Mouse (Mus musculus) liver, embryonic 13.5 days (tissue): ENCODE results near the gene Trnp1. TPM values are rescaled to one million over a fixed set of nuclear protein-coding genes. Genes with fewer than 3 reads are reported as not detected.
A peak's percentile ranks its signal among the peaks of the same experiment; 100 is the strongest.

ENCODE experiments used
- ATAC-seq: fragments of 200-750 bp; cut with Nextera tagmentation; 2 replicates; pipeline ENCODE4 v1.8.0; 2017; ENCODE audit warnings: low read depth, mild to moderate bottlenecking, moderate number of reproducible peaks, moderate library complexity
- DNase-seq: peaks from one replicate; pipeline ENCODE4 v3.0.0; 2022
- H3K27ac ChIP-seq: fragments of 300-500 bp; sonication (generic); 2 replicates; pipeline ENCODE4 v1.5.1; 2015; ENCODE audit warnings: moderate library complexity, mild to moderate bottlenecking, inconsistent platforms
- H3K27me3 ChIP-seq: fragments of 300-500 bp; sonication (generic); 2 replicates; pipeline ENCODE4 v1.6.1; 2015; ENCODE audit warnings: mild to moderate bottlenecking, inconsistent platforms
- H3K36me3 ChIP-seq: fragments of 300-500 bp; sonication (generic); 2 replicates; pipeline ENCODE4 v1.6.1; 2015; ENCODE audit warnings: mild to moderate bottlenecking, inconsistent platforms
- H3K4me1 ChIP-seq: fragments of 300-500 bp; sonication (generic); replicated peaks from 2 replicates; pipeline ENCODE4 v1.6.1; 2015; ENCODE audit warnings: inconsistent platforms
- H3K4me2 ChIP-seq: fragments of 300-500 bp; sonication (generic); 2 replicates; pipeline ENCODE4 v1.6.1; 2015; ENCODE audit warnings: inconsistent platforms, mild to moderate bottlenecking, moderate library complexity
- H3K4me3 ChIP-seq: fragments of 300-500 bp; sonication (generic); replicated peaks from 2 replicates; pipeline ENCODE4 v1.5.1; 2015; ENCODE audit warnings: mild to moderate bottlenecking, inconsistent platforms
- H3K9ac ChIP-seq: fragments of 300-500 bp; sonication (generic); 2 replicates; pipeline ENCODE4 v1.6.1; 2015; ENCODE audit warnings: mild to moderate bottlenecking, inconsistent platforms
- H3K9me3 ChIP-seq: fragments of 300-500 bp; sonication (generic); replicated peaks from 2 replicates; pipeline ENCODE4 v1.6.1; 2016; ENCODE audit warnings: inconsistent platforms
- WGBS: fragments of 180-500 bp; shearing (Covaris S2); methylation state at CpG from one replicate; pipeline ENCODE4 v1.1.7; 2015; ENCODE audit not compliant: insufficient replicate concordance; 5-methylcytosine and 5-hydroxymethylcytosine counted together
- polyA plus RNA-seq: library from polyadenylated mRNA; unstranded; fragments of >200 nt; fragmentation: Nextera tagmentation; extraction: Ambion mirVana; gene quantifications from 2 replicates; pipeline ENCODE4 v1.2.1, GENCODE M21; 2015

Trnp1 gene
- polyA plus RNA-seq, 1 experiment from 2014 or later, result 0.06 TPM

DNA sequence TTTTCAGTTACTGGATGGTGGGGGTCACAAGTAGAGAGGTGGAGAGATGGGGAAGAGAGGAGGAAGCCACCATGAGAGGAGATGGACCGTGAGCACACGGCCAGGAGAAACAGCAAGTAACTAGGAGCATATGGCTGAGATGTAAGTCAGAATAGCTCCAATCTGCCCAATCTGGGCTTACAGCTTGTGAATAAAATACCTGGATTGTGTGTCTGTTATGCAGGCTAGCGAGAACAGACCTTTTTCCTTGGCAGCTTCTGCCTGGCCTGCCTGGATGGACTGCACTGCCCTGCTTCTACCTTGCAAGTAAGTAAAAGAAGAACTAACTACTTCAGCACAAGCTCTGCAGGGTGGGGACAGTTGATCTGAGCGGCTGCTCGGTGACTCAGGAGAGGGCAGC is 12.7 kb upstream of the Trnp1 start:
- DNase-seq (no peak), ATAC-seq (no peak)
- Histone ChIP-seq H3K4me3 (no peak overlapping the region), H3K27me3 (peaks cover 33% of the 10 kb centered on the region), H3K36me3 (no peaks in the 10 kb centered on the region), H3K4me2 (no peak overlapping the region), H3K9ac (no peak overlapping the region), H3K4me1 (no peaks in the 10 kb centered on the region; the same call in 1 of the 2 replicates), H3K9me3 (no peaks in the 10 kb centered on the region), H3K27ac (no peak overlapping the region)
- WGBS, result 58% methylated on average over 5 of the region's 5 CpGs

DNA sequence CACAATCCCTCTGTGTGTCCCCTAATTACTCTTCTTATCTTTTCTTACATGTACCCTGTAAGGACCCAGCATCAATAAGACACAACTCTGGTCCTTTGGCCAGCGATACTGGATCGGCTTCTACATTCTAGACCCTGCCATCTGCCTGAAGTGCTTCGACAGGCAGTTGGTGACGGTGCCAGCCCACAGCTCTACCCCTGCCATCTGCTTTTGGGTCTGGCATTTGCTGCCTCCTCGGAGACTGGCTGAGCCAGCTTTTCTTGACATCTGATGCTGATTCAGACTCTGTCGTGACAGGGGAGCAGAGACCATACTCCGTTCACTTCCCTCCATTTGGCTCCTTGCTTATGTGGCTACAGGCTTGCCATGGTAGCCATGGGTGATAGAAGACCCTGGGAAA is 10.6 kb upstream of the Trnp1 start:
- no peak overlapping the region for H3K4me3 ChIP-seq
- H3K4me2 ChIP-seq, result no peak overlapping the region
- peaks cover 45% of the 10 kb centered on the region for H3K27me3 ChIP-seq
- DNase-seq, result no peak
- no peak overlapping the region for H3K27ac ChIP-seq
- no peak overlapping the region for H3K9ac ChIP-seq
- 71% methylated on average over 7 of the region's 7 CpGs for WGBS
- H3K36me3 ChIP-seq, result no peaks in the 10 kb centered on the region
- no peaks in the 10 kb centered on the region for H3K9me3 ChIP-seq
- no peak for ATAC-seq
- no peaks in the 10 kb centered on the region; the same call in 1 of the 2 replicates for H3K4me1 ChIP-seq

DNA sequence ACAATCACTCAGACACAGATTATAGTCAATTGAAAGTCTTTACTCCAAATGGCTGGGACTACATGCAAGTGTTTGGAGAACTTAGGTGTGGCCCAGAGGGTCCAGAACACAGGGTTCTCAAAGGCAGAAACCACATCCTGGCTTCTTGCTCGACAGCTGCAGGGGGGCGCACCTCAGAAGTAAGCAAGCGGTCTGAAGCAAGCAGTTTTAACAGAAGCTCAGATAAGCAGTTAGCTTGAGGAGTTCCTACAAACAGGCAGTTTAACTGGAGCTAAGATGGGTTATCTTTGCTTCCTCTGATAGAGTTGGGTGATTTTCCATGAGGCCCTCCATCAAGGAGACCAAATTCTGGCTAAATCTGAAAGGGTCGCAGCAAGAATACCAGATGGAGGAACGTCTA is 8.2 kb upstream of the Trnp1 start:
- no peaks in the 10 kb centered on the region for H3K9me3 ChIP-seq
- no peak overlapping the region for H3K9ac ChIP-seq
- 24% methylated on average over 5 of the region's 5 CpGs for WGBS
- no peak overlapping the region for H3K4me2 ChIP-seq
- H3K4me1 ChIP-seq, result no peaks in the 10 kb centered on the region; the same call in 1 of the 2 replicates
- no peak overlapping the region for H3K4me3 ChIP-seq
- no peaks in the 10 kb centered on the region for H3K36me3 ChIP-seq
- no peak for DNase-seq
- peaks cover 68% of the 10 kb centered on the region for H3K27me3 ChIP-seq
- no peak overlapping the region for H3K27ac ChIP-seq
- no peak for ATAC-seq

DNA sequence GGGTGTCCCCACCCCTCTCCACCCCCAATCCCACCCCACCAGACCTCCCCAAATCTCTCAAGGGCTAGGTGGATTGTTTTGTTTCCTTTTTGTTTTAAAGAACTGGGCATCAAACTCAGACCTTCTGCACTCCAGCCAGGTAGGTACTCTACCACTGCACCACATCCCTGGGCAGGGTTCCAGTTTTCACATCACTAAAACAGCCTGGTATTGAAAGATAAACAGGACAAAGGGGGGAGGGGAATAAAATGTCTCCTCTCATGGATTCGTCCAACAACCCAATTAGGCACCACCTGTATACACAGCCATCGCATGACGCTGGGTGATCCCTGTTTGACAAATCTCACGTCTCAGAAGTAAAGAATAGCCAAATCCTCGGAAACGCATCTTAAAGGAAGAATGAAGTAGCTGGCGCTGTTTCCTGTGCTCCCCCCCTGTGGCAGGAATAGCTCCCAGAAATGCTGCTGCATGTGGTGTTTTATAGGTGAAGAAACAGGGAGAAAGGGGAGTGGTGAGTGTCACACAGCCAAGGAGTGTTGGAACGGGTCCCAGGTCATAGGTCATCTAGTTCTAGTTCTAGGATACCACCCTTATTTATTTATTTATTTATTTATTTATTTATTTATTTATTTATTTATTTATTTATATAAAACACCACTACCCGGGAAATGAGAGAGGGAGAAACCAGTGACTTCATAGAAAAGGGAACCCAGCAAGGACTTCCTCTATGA is 6.6 kb upstream of the Trnp1 start:
- no peak for DNase-seq
- H3K4me3 ChIP-seq, result no peak overlapping the region
- no peak overlapping the region for H3K9ac ChIP-seq
- H3K4me2 ChIP-seq, result no peak overlapping the region
- no peak overlapping the region for H3K27ac ChIP-seq
- no peaks in the 10 kb centered on the region for H3K9me3 ChIP-seq
- 51% methylated on average over 9 of the region's 9 CpGs for WGBS
- H3K4me1 ChIP-seq, result no peaks in the 10 kb centered on the region; the same call in 1 of the 2 replicates
- peaks cover 78% of the 10 kb centered on the region for H3K27me3 ChIP-seq
- ATAC-seq, result no peak
- no peaks in the 10 kb centered on the region for H3K36me3 ChIP-seq

DNA sequence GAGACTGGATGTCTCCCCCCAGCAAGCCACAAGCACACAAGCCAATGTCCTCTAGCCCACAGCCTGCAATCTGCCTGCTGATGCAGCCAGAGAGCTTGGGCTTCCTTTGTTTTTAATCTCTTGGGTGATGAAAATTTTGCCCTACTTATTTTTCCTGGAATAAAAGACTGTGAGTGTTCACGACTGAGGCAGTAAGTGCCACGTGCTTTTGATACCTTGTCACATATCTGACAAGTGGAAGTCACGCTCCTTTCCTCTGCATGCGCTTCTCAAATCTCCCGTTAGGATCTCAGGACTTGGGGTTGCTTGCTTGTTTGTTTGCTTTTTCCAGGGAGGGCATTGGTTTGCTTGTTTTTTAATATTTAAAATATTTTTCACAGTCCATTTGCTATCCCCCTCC is 6.0 kb upstream of the Trnp1 start:
- no peak for DNase-seq
- H3K4me3 ChIP-seq, result no peak overlapping the region
- no peaks in the 10 kb centered on the region for H3K9me3 ChIP-seq
- H3K9ac ChIP-seq, result no peak overlapping the region
- no peak for ATAC-seq
- H3K4me1 ChIP-seq, result no peaks in the 10 kb centered on the region; the same call in 1 of the 2 replicates
- H3K27ac ChIP-seq, result no peak overlapping the region
- H3K27me3 ChIP-seq, result peaks cover 85% of the 10 kb centered on the region
- H3K36me3 ChIP-seq, result no peaks in the 10 kb centered on the region
- 36% methylated on average over 5 of the region's 5 CpGs for WGBS
- H3K4me2 ChIP-seq, result no peak overlapping the region

DNA sequence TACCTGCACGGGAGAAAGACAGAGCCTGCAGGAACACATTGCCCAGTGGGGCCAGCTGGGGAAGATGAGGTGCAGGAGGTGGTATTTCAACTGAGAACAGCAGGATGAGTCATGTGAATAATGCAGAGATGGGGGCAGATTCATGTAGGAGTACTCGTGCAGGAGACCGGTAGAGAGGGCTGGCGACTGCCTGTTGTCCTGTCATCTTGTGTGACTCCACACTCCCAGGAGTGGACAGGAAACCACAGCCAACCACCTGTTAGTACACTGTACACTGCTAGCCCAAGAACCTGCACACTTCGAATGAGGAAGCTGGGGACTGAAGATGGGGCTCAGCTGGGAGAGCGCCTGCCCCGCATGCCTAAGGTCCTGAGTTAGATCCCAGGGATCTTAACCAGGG is 3.2 kb upstream of the Trnp1 start:
- H3K9me3 ChIP-seq, result no peaks in the 10 kb centered on the region
- H3K27ac ChIP-seq, result no peak overlapping the region
- peaks cover 96% of the 10 kb centered on the region for H3K27me3 ChIP-seq
- peaks cover 13% of the 10 kb centered on the region for H3K4me1 ChIP-seq
- ATAC-seq (no peak), DNase-seq (no peak)
- H3K4me3 ChIP-seq, result no peak overlapping the region
- no peaks in the 10 kb centered on the region for H3K36me3 ChIP-seq
- WGBS, result 26% methylated on average over 7 of the region's 7 CpGs
- no peak overlapping the region for H3K9ac ChIP-seq
- no peak overlapping the region for H3K4me2 ChIP-seq

DNA sequence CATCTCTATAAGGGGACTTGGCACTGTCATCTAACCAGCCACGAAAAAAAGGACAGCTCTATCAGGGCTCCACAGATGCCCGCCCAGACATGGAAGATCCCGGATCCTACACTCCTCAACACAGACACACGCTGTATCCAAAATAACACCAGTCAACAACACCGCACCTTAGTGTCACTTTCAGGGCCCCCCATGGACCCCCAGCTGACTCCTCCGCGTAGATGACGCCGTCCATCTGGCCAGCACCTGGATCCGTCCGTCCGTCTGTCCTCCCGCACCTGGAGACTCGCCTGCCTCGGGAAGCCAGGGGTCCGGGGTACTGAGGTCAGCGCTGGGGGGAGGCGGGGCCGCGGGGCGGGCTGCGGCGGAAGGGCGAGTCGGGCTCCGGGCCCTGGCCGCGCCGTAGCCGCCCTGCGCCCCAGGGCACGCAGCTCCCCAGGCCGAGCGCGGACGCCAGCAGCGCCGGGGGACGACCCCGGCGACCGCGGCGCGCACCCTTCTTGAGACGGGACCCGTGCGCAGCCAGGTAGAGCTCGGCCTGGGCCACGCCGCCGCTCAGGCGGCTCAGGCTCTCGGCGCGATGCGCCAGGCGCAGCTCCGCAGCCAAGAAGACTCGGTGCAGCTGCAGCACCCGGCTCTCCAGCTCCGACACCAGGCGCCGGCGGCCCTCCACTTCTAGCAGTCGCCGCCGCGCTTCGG is 740 bp downstream of the Trnp1 start:
- peak overlapping the region; percentile 67 for H3K4me2 ChIP-seq
- 0 out of 2 replicates have a peak overlapping the region, but pooled peaks have one; percentile 26 for H3K9ac ChIP-seq
- no peaks in the 10 kb centered on the region for H3K36me3 ChIP-seq
- H3K4me3 ChIP-seq, result peak overlapping the region; percentile 52
- peaks cover 95% of the 10 kb centered on the region for H3K27me3 ChIP-seq
- no peak for DNase-seq
- peaks cover 24% of the 10 kb centered on the region for H3K4me1 ChIP-seq
- no peak overlapping the region for H3K27ac ChIP-seq
- 2% methylated on average over 64 of the region's 70 CpGs for WGBS
- ATAC-seq, result no peak; the same call in 1 of the 2 replicates
- H3K9me3 ChIP-seq, result no peaks in the 10 kb centered on the region

DNA sequence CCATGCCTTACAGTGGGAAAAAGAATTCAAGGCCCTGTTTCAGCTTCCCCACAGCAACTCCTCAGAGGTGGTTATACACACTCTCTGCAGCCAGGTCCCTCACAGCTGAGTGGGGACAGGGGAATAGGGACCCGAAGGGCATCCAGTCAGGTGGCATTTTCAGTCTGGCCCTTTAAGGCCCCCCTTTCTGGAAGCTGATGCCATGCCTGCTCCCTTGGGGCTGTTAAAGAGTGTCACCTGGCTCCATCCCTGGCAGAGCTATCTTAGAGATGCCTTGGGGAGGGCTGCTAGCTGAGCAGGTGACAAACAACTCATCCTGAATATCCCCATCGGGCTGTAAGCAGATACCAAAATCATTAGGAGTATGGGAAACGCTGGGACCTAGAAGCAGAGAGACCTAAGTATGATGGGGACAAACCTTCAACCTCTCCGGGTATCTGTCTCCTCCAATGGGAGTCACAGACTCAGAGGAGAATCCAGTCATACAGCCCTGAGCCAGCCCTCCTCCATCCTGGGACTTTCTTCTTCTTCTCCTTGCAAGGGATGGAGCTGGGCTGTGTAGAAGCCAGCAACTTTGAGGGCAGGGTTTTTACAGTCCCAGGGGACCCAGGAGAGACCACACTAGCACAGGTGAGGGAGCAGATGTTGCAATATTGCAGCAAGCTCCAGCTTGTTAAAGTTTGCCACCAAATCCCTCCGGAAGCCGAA is 1.5 kb downstream of the Trnp1 start:
- H3K27me3 ChIP-seq, result peaks cover 93% of the 10 kb centered on the region
- H3K27ac ChIP-seq, result no peak overlapping the region
- DNase-seq (no peak), ATAC-seq (no peak)
- no peak overlapping the region for H3K9ac ChIP-seq
- peaks cover 29% of the 10 kb centered on the region for H3K4me1 ChIP-seq
- peak overlapping the region; percentile 52; the same call in 1 of the 2 replicates for H3K4me3 ChIP-seq
- H3K4me2 ChIP-seq, result no peak overlapping the region
- 24% methylated on average over 6 of the region's 6 CpGs for WGBS
- no peaks in the 10 kb centered on the region for H3K9me3 ChIP-seq
- H3K36me3 ChIP-seq, result no peaks in the 10 kb centered on the region

DNA sequence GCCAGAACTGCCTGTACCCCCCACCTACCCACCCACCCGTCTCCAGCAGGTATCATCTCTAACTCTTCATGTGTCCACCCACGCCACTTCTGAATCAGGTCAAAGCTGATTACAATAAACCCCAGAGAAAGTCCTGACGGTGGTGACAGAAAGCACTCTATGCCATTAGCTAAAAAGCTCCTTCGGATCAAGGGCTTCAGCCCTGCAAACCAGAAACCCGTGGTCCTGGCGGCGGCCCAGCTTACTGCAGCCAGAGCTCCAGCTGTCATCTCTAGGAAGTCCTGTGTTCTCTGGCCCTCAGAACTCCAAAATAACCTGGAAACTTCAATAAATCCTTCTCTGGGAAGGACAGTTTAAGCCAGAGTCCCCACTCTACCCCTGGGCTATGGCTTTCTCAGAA is 2.6 kb downstream of the Trnp1 start:
- Histone ChIP-seq H3K9me3 (no peaks in the 10 kb centered on the region), H3K9ac (no peak overlapping the region), H3K27me3 (peaks cover 90% of the 10 kb centered on the region), H3K27ac (no peak overlapping the region), H3K4me2 (no peak overlapping the region), H3K4me1 (peaks cover 37% of the 10 kb centered on the region), H3K36me3 (no peaks in the 10 kb centered on the region), H3K4me3 (no peak overlapping the region)
- ATAC-seq (no peak), DNase-seq (no peak)
- 26% methylated on average over 7 of the region's 7 CpGs for whole genome bisulfite sequencing

DNA sequence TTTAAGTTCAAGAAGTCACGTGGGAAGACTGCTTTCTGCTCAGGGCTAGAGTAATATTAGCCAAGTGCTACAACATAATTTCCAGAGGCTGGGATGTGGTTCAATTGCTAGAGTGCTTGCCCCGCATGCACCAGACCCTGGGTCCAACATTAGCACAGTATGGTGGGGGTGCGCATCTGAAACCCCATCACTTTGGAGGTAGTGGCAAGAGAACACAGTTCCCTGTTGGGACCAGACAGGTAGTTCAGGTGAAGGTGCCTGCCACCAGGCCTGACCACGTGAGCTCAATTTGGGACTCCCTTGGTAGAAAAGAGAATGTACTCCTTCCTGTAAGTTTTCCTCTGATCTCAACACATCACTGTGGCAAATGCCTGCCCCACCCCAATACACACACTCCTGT is 3.5 kb downstream of the Trnp1 start:
- H3K9me3 ChIP-seq, result no peaks in the 10 kb centered on the region
- DNase-seq (no peak), ATAC-seq (no peak)
- H3K4me1 ChIP-seq, result peaks cover 38% of the 10 kb centered on the region
- H3K27ac ChIP-seq, result no peak overlapping the region
- H3K27me3 ChIP-seq, result peaks cover 84% of the 10 kb centered on the region
- no peaks in the 10 kb centered on the region for H3K36me3 ChIP-seq
- WGBS, result 50% methylated on average over 4 of the region's 4 CpGs
- no peak overlapping the region for H3K4me3 ChIP-seq
- H3K9ac ChIP-seq, result no peak overlapping the region
- 0 out of 2 replicates have a peak overlapping the region, but pooled peaks have one; percentile 60 for H3K4me2 ChIP-seq

DNA sequence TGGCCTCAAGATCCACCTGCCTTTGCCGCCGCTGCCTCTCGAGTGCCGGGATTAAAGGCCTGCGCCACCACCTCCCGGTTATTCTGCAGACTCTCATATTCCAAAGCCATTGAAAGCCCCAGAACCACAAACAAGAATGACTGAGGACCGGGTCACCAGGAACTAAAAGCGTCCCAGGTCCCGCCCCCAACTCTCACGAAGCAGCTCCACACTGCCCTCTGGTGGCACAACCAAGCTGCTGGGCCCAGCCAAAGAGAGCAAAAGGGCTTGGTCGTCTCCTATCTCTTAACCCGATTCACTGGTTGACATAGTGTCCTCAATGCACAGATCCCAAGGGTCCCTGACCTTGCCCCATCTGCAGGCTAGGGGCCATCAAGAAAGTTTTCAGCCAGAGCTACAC is 3.9 kb downstream of the Trnp1 start:
- DNase-seq (peak; percentile 67), ATAC-seq (peak; percentile 42; the same call in 1 of the 2 replicates)
- peak overlapping the region; percentile 30 for H3K4me3 ChIP-seq
- no peaks in the 10 kb centered on the region for H3K36me3 ChIP-seq
- H3K27me3 ChIP-seq, result peaks cover 79% of the 10 kb centered on the region
- H3K9ac ChIP-seq, result no peak overlapping the region
- H3K9me3 ChIP-seq, result no peaks in the 10 kb centered on the region
- no peak overlapping the region for H3K27ac ChIP-seq
- H3K4me2 ChIP-seq, result peak overlapping the region; percentile 60
- H3K4me1 ChIP-seq, result peaks cover 42% of the 10 kb centered on the region
- whole genome bisulfite sequencing, result 0% methylated on average over 12 of the region's 12 CpGs
